Mouse (Mus musculus) erythroblast, embryonic 14.5 days (primary cell): Measurements from ENCODE around the gene Pcsk2. TPM values are rescaled to one million over a fixed set of nuclear protein-coding genes. Genes with fewer than 3 reads are reported as not detected.

Experiments used
- H3K27me3 ChIP-seq: 2 replicates; pipeline ENCODE4 v1.6.1; 2012; ENCODE audit warnings: inconsistent platforms; ENCODE audit not compliant: control insufficient read depth
- H3K36me3 ChIP-seq: 2 replicates; pipeline ENCODE4 v1.6.1; 2012; ENCODE audit warnings: mild to moderate bottlenecking, inconsistent platforms; ENCODE audit not compliant: control insufficient read depth
- H3K4me1 ChIP-seq: 2 replicates; pipeline ENCODE4 v1.6.1; 2012; ENCODE audit warnings: inconsistent platforms; ENCODE audit not compliant: control insufficient read depth
- H3K4me3 ChIP-seq: replicated peaks from 2 replicates; pipeline ENCODE3; 2012; ENCODE audit warnings: moderate library complexity, mild to moderate bottlenecking, inconsistent platforms
- H3K9me3 ChIP-seq: 2 replicates; pipeline ENCODE4 v1.6.1; 2012; ENCODE audit warnings: low read length, inconsistent platforms, mixed read lengths; ENCODE audit not compliant: control insufficient read depth
- GATA1 ChIP-seq: IDR thresholded peaks from 2 replicates; pipeline ENCODE4 v1.6.1; 2012; ENCODE audit warnings: low read length, inconsistent platforms, mixed read lengths
- TAL1 ChIP-seq: IDR thresholded peaks from 3 replicates; pipeline ENCODE4 v1.6.1; 2012; ENCODE audit warnings: low read length, inconsistent platforms, mixed read lengths
- polyA plus RNA-seq: library from polyadenylated mRNA; stranded (reverse); fragments of >175 nt; gene quantifications from 2 replicates; pipeline ENCODE4 v1.2.3, GENCODE M21; 2012

Gene Pcsk2
- polyA plus RNA-seq, 1 experiment, result not detected

- no peaks in the 10 kb centered on the region for H3K27me3 ChIP-seq
- no peak for TF ChIP-seq TAL1
- no peak for TF ChIP-seq GATA1
- no peak overlapping the region for H3K4me3 ChIP-seq
- H3K36me3 ChIP-seq, result no peaks in the 10 kb centered on the region
- H3K9me3 ChIP-seq, result no peaks in the 10 kb centered on the region
- H3K4me1 ChIP-seq, result no peaks in the 10 kb centered on the region
Observed at GRCm38 (mm10) chr2:143742436-143742835, 196.5 kb downstream of the Pcsk2 start.

- Histone ChIP-seq H3K4me3 (no peak overlapping the region), H3K4me1 (no peaks in the 10 kb centered on the region), H3K9me3 (no peaks in the 10 kb centered on the region), H3K27me3 (no peaks in the 10 kb centered on the region), H3K36me3 (no peaks in the 10 kb centered on the region)
- TF ChIP-seq TAL1 (no peak), GATA1 (no peak)
Observed at GRCm38 (mm10) chr2:143743081-143743480, 197.1 kb downstream of the Pcsk2 start.

- Histone ChIP-seq H3K9me3 (peaks cover 4% of the 10 kb centered on the region; the same call in 1 of the 2 replicates), H3K4me3 (no peak overlapping the region), H3K36me3 (no peaks in the 10 kb centered on the region), H3K4me1 (no peaks in the 10 kb centered on the region), H3K27me3 (no peaks in the 10 kb centered on the region)
- TF ChIP-seq GATA1 (no peak), TAL1 (no peak)
Observed at GRCm38 (mm10) chr2:143752051-143752788, 206.3 kb downstream of the Pcsk2 start.

- no peaks in the 10 kb centered on the region for H3K36me3 ChIP-seq
- no peaks in the 10 kb centered on the region for H3K4me1 ChIP-seq
- TF ChIP-seq GATA1 (no peak), TAL1 (no peak)
- no peaks in the 10 kb centered on the region for H3K9me3 ChIP-seq
- H3K4me3 ChIP-seq, result no peak overlapping the region
- H3K27me3 ChIP-seq, result no peaks in the 10 kb centered on the region
Observed at GRCm38 (mm10) chr2:143776448-143776847, 230.5 kb downstream of the Pcsk2 start.

GRCm38 (mm10) chr2:143780310-143780709 is 234.4 kb downstream of the Pcsk2 start:
- Histone ChIP-seq H3K4me3 (no peak overlapping the region), H3K9me3 (no peaks in the 10 kb centered on the region), H3K27me3 (no peaks in the 10 kb centered on the region), H3K36me3 (no peaks in the 10 kb centered on the region), H3K4me1 (no peaks in the 10 kb centered on the region)
- TF ChIP-seq GATA1, result no peak
- no peak for TF ChIP-seq TAL1

- Histone ChIP-seq H3K36me3 (no peaks in the 10 kb centered on the region), H3K4me1 (no peaks in the 10 kb centered on the region), H3K27me3 (no peaks in the 10 kb centered on the region), H3K9me3 (no peaks in the 10 kb centered on the region), H3K4me3 (no peak overlapping the region)
- no peak for TF ChIP-seq TAL1
- TF ChIP-seq GATA1, result no peak
Observed at GRCm38 (mm10) chr2:143789911-143790310, 244.0 kb downstream of the Pcsk2 start.

- H3K4me1 ChIP-seq, result no peaks in the 10 kb centered on the region
- no peaks in the 10 kb centered on the region for H3K27me3 ChIP-seq
- H3K9me3 ChIP-seq, result no peaks in the 10 kb centered on the region
- no peak overlapping the region for H3K4me3 ChIP-seq
- TF ChIP-seq TAL1 (no peak), GATA1 (no peak)
- H3K36me3 ChIP-seq, result no peaks in the 10 kb centered on the region
Observed at GRCm38 (mm10) chr2:143795858-143796257, 249.9 kb downstream of the Pcsk2 start.

- H3K4me3 ChIP-seq, result no peak overlapping the region
- no peaks in the 10 kb centered on the region for H3K4me1 ChIP-seq
- H3K27me3 ChIP-seq, result no peaks in the 10 kb centered on the region
- H3K9me3 ChIP-seq, result no peaks in the 10 kb centered on the region
- TF ChIP-seq GATA1 (no peak), TAL1 (no peak)
- H3K36me3 ChIP-seq, result no peaks in the 10 kb centered on the region
Observed at GRCm38 (mm10) chr2:143796335-143797013, 250.5 kb downstream of the Pcsk2 start.

- Histone ChIP-seq H3K36me3 (no peaks in the 10 kb centered on the region), H3K4me1 (no peaks in the 10 kb centered on the region), H3K4me3 (no peak overlapping the region), H3K27me3 (no peaks in the 10 kb centered on the region), H3K9me3 (no peaks in the 10 kb centered on the region)
- TF ChIP-seq GATA1 (no peak), TAL1 (no peak)
Observed at GRCm38 (mm10) chr2:143801097-143801496, 255.1 kb downstream of the Pcsk2 start.
